Mouse (Mus musculus) CH12.LX (cell line): ENCODE results near the gene Nr2e3. TPM values are rescaled to one million over a fixed set of nuclear protein-coding genes. Genes with fewer than 3 reads are reported as not detected.

Experiments used
- DNase-seq: peaks from one replicate; pipeline ENCODE4 v3.0.0-alpha.2; 2013; ENCODE audit errors: extremely low read depth
- H3K27ac ChIP-seq: 2 replicates; pipeline ENCODE4 v1.5.1; 2012; ENCODE audit warnings: low read depth, mild to moderate bottlenecking, control low read depth, moderate library complexity; ENCODE audit not compliant: insufficient read depth
- H3K27me3 ChIP-seq: replicated peaks from 2 replicates; pipeline ENCODE3; 2012; ENCODE audit warnings: inconsistent platforms
- H3K36me3 ChIP-seq, 2 experiments: replicated peaks in 1 of 2; 2 replicates each; pipeline versions ENCODE3 to v1.6.1; 2012; ENCODE audit warnings: inconsistent platforms in 1 of 2, low read length in 1 of 2, mild to moderate bottlenecking in 1 of 2, mixed read lengths in 1 of 2, moderate library complexity in 1 of 2; ENCODE audit not compliant: control insufficient read depth in 1 of 2, insufficient read depth in 1 of 2
- H3K4me1 ChIP-seq, 2 experiments: 2 replicates each; pipeline ENCODE4 v1.6.1; 2012; ENCODE audit warnings: inconsistent platforms in 1 of 2, moderate library complexity in 1 of 2; ENCODE audit not compliant: insufficient read depth in 2 of 2, control insufficient read depth in 1 of 2
- H3K4me2 ChIP-seq: 2 replicates; pipeline ENCODE4 v1.6.1; 2012; ENCODE audit warnings: low read depth, mild to moderate bottlenecking, control low read depth; ENCODE audit not compliant: poor library complexity, insufficient read depth, severe bottlenecking
- H3K4me3 ChIP-seq, 3 experiments: fragments of 150-350 bp in 1 of 3; sonication (generic) in 1 of 3; replicated peaks in 1 of 3; 2 replicates each; pipeline versions ENCODE3 to v1.5.1; 2011 to 2012; ENCODE audit warnings: low read depth in 2 of 3, low read length in 2 of 3, mild to moderate bottlenecking in 2 of 3, moderate library complexity in 2 of 3, control low read depth in 1 of 3, improper control_type of control experiment in 1 of 3, inconsistent platforms in 1 of 3, mixed read lengths in 1 of 3; ENCODE audit not compliant: poor library complexity in 1 of 3
- H3K79me2 ChIP-seq: replicated peaks from 2 replicates; pipeline ENCODE4 v1.6.1; 2012; ENCODE audit warnings: mild to moderate bottlenecking, moderate library complexity; ENCODE audit not compliant: control insufficient read depth, poor library complexity, insufficient read depth, severe bottlenecking; ENCODE audit errors: extremely low read depth
- H3K9ac ChIP-seq: 2 replicates; pipeline ENCODE4 v1.6.1; 2012; ENCODE audit warnings: low read depth, mild to moderate bottlenecking, control low read depth, moderate library complexity; ENCODE audit not compliant: insufficient read depth
- H3K9me3 ChIP-seq: replicated peaks from 2 replicates; pipeline ENCODE3; 2012; ENCODE audit warnings: low read length, inconsistent platforms, mixed read lengths
- BHLHE40 ChIP-seq: IDR thresholded peaks from 2 replicates; pipeline ENCODE4 v1.6.1; 2011; ENCODE audit warnings: mild to moderate bottlenecking, low read depth, low read length, improper control_type of control experiment
- E2F4 ChIP-seq: IDR thresholded peaks from 2 replicates; pipeline ENCODE4 v1.6.1; 2011; ENCODE audit warnings: low read depth, low read length, improper control_type of control experiment; ENCODE audit not compliant: insufficient replicate concordance
- EP300 ChIP-seq: IDR thresholded peaks from 2 replicates; pipeline ENCODE4 v1.6.1; 2011; ENCODE audit warnings: low read length, improper control_type of control experiment
- GABPA ChIP-seq: IDR thresholded peaks from 2 replicates; pipeline ENCODE4 v1.6.1; 2012; ENCODE audit warnings: low read depth, low read length, improper control_type of control experiment, inconsistent platforms; ENCODE audit not compliant: insufficient replicate concordance
- HCFC1 ChIP-seq: IDR thresholded peaks from 2 replicates; pipeline ENCODE4 v1.6.1; 2012; ENCODE audit warnings: low read depth, mild to moderate bottlenecking, inconsistent platforms, low read length, improper control_type of control experiment
- IRF4 ChIP-seq: IDR thresholded peaks from 2 replicates; pipeline ENCODE4 v1.6.1; 2014; ENCODE audit warnings: low read depth, mild to moderate bottlenecking, inconsistent platforms, low read length, improper control_type of control experiment
- JUN ChIP-seq: IDR thresholded peaks from 2 replicates; pipeline ENCODE4 v1.6.1; 2011; ENCODE audit warnings: low read depth, mild to moderate bottlenecking, low read length, improper control_type of control experiment, moderate library complexity; ENCODE audit not compliant: insufficient read depth
- KAT2A ChIP-seq: IDR thresholded peaks from 2 replicates; pipeline ENCODE4 v1.6.1; 2012; ENCODE audit warnings: low read length, improper control_type of control experiment, inconsistent platforms; ENCODE audit not compliant: insufficient replicate concordance
- MAFK ChIP-seq: IDR thresholded peaks from 2 replicates; pipeline ENCODE4 v1.6.1; 2011; ENCODE audit warnings: low read length, improper control_type of control experiment; ENCODE audit not compliant: insufficient replicate concordance
- MAZ ChIP-seq: IDR thresholded peaks from 2 replicates; pipeline ENCODE4 v1.6.1; 2012; ENCODE audit warnings: low read depth, mild to moderate bottlenecking, inconsistent platforms, low read length, improper control_type of control experiment, moderate library complexity
- MYC ChIP-seq: IDR thresholded peaks from 2 replicates; pipeline ENCODE4 v1.6.1; 2011; ENCODE audit warnings: low read depth, mild to moderate bottlenecking, improper control_type of control experiment, low read length
- SMC3 ChIP-seq: IDR thresholded peaks from 2 replicates; pipeline ENCODE4 v1.6.1; 2011; ENCODE audit warnings: low read depth, low read length, improper control_type of control experiment
- TBP ChIP-seq: conservative IDR thresholded peaks from 2 replicates; pipeline ENCODE4 v1.6.1; 2011; ENCODE audit warnings: low read depth, low read length, improper control_type of control experiment
- USF1 ChIP-seq: IDR thresholded peaks from 2 replicates; pipeline ENCODE4 v1.6.1; 2014; ENCODE audit warnings: low read depth, mild to moderate bottlenecking, inconsistent platforms, low read length, improper control_type of control experiment
- USF2 ChIP-seq: conservative IDR thresholded peaks from 2 replicates; pipeline ENCODE4 v1.6.1; 2011; ENCODE audit warnings: low read depth, low read length, improper control_type of control experiment
- ZKSCAN1 ChIP-seq: IDR thresholded peaks from 2 replicates; pipeline ENCODE4 v1.6.1; 2012; ENCODE audit warnings: low read depth, inconsistent platforms, low read length, improper control_type of control experiment, borderline replicate concordance
- ZMIZ1 ChIP-seq: IDR thresholded peaks from 2 replicates; pipeline ENCODE4 v1.6.1; 2012; ENCODE audit warnings: low read depth, mild to moderate bottlenecking, inconsistent platforms, low read length, improper control_type of control experiment
- ZNF384 ChIP-seq: IDR thresholded peaks from 2 replicates; pipeline ENCODE4 v1.6.1; 2012; ENCODE audit warnings: low read depth, low read length, improper control_type of control experiment, inconsistent platforms
- dilution Hi-C: fragments of 300-500 bp; cut with MboI; formaldehyde crosslinking; loops from 2 replicates; pipeline ENCODE4 v1.14.3; 2020; ENCODE audit warnings: low sequenced_read_pairs; ENCODE audit not compliant: extremely low pct_unique_long_range_greater_than_20kb, extremely low pct_ligation_motif_present
- in situ Hi-C: fragments of 300-500 bp; cut with MboI; formaldehyde crosslinking; loops from 3 replicates; pipeline ENCODE4 v1.14.3; 2019; ENCODE audit warnings: low sequenced_read_pairs, low pct_ligation_motif_present, low pct_unique_long_range_greater_than_20kb, mixed read lengths
- polyA plus RNA-seq: library from polyadenylated mRNA; unstranded; fragments of >175 nt; gene quantifications from 2 replicates; pipeline ENCODE4 v1.2.1, GENCODE M21; 2012; ENCODE audit warnings: low read depth; ENCODE audit not compliant: insufficient read length
- total RNA-seq, 2 experiments: library from RNA; depleted of rRNA; stranded (reverse); fragments of 300-350 nt in 1 of 2; fragments of >200 nt in 1 of 2; gene quantifications; 2 replicates each; pipeline ENCODE4 v1.2.3; 2012 to 2014

Gene Nr2e3
- total and polyA plus RNA-seq, 3 experiments = 0.13 TPM; not detected in 2

DNA sequence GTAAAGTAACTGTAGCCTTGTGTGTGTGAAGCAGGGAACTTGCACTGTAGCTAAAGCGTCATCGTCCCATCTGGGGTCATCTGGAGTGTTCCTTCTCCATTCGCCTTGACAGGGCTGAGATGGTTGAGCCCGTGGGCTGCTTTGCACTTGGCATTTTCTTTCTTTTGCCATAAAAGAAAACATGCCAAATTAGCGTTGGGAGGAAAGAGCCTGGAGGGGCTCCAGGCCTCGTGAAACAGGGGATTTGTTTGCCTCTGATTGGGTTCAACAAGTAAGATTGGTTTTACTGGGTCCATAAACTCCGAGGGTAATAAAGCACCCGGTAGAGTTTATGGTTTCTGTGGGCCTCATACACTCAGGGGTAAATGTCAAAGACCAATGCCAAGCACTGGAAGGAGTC is 41.9 kb upstream of the Nr2e3 start:
- Histone ChIP-seq H3K4me3 (no peak overlapping the region), H3K27ac (no peak overlapping the region), H3K4me1 (no peaks in the 10 kb centered on the region), H3K9me3 (peaks cover 7% of the 10 kb centered on the region), H3K36me3 (no peaks in the 10 kb centered on the region), H3K9ac (no peak overlapping the region), H3K27me3 (no peaks in the 10 kb centered on the region), H3K79me2 (no peaks in the 10 kb centered on the region), H3K4me2 (no peak overlapping the region)
- DNase-seq = no peak
- TF ChIP-seq E2F4 = no peak
- no peak for TF ChIP-seq TBP
- TF ChIP-seq SMC3 = no peak
- no peak for TF ChIP-seq HCFC1
- TF ChIP-seq USF2 = no peak
- TF ChIP-seq MAZ = no peak
- no peak for TF ChIP-seq EP300
- no peak for TF ChIP-seq ZKSCAN1
- TF ChIP-seq ZNF384 = no peak
- TF ChIP-seq GABPA = no peak
- TF ChIP-seq MAFK = no peak
- in situ Hi-C loops (no loop called here), dilution Hi-C loops (no loop called here)

DNA sequence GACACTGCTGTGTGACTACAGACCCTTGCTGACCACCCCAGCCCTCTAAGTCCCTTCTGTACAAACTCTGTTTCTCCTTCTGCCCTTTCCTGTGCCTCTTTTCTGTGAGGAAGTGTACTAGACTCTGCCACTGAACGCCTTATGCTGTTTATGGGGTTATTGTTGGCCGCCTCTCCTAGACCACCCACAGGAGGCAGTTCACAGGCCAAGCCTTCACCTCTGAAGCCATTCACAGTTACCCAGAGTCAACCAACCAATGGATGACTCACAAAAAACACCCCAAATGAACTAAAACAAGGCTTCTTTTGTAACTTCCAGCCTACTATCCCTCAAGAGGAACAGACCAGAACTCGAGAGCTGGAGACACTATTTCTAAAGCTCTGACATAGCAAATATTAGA is 41.0 kb upstream of the Nr2e3 start:
- H3K9me3 ChIP-seq = peaks cover 7% of the 10 kb centered on the region
- TF ChIP-seq IRF4 (no peak), SMC3 (no peak), JUN (no peak), BHLHE40 (no peak), ZMIZ1 (no peak), ZNF384 (no peak), MYC (no peak), KAT2A (no peak), ZKSCAN1 (no peak), MAZ (no peak), TBP (no peak), EP300 (no peak), USF1 (no peak)
- H3K79me2 ChIP-seq = no peaks in the 10 kb centered on the region
- H3K4me1 ChIP-seq = no peaks in the 10 kb centered on the region
- in situ Hi-C loops (no loop called here), dilution Hi-C loops (no loop called here)
- H3K27me3 ChIP-seq = no peaks in the 10 kb centered on the region
- no peak overlapping the region for H3K27ac ChIP-seq
- H3K9ac ChIP-seq = no peak overlapping the region
- H3K4me3 ChIP-seq = no peak overlapping the region
- no peaks in the 10 kb centered on the region for H3K36me3 ChIP-seq
- no peak overlapping the region for H3K4me2 ChIP-seq
- DNase-seq = no peak
